Mouse (Mus musculus): Measurements from ENCODE around the gene Zcchc7. TPM values are rescaled to one million over a fixed set of nuclear protein-coding genes. Genes with fewer than 3 reads are reported as not detected.

Zcchc7 gene
- total and polyA plus RNA-seq, 3 experiments = 17.8 to 18.2 TPM; not detected in 1

GRCm38 (mm10) chr4:44917907-44918306 is 162.2 kb downstream of the Zcchc7 start:
- no peaks in the 10 kb centered on the region for H3K79me2 ChIP-seq (ENCODE audit: control insufficient read depth, insufficient read depth, low read length, poor library complexity)
- H3K27me3 ChIP-seq (ENCODE audit: control insufficient read depth in 1 of 2, insufficient read depth in 2 of 2, low read length in 2 of 2) = no peaks in the 10 kb centered on the region
- TF ChIP-seq POLR2A (IDR thresholded peaks at IDR 0.05; ENCODE audit: control insufficient read depth in 1 of 2, insufficient read depth in 1 of 2, low read depth in 1 of 2, low read length in 2 of 2, poor library complexity in 1 of 2) (no peak), MXI1 (IDR thresholded peaks at IDR 0.05; ENCODE audit: low read depth, low read length) (no peak), POLR2AphosphoS2 (IDR thresholded peaks at IDR 0.05; ENCODE audit: low read length) (no peak), GABPA (IDR thresholded peaks at IDR 0.05; ENCODE audit: low read depth, low read length) (no peak), SMC3 (IDR thresholded peaks at IDR 0.05; ENCODE audit: low read depth, low read length) (no peak), MYC (IDR thresholded peaks at IDR 0.05; ENCODE audit: low read depth, low read length) (no peak), TCF12 (IDR thresholded peaks at IDR 0.05; ENCODE audit: low read depth, low read length) (no peak), USF1 (IDR thresholded peaks at IDR 0.05; ENCODE audit: low read depth, low read length) (no peak), USF2 (IDR thresholded peaks at IDR 0.05; ENCODE audit: borderline replicate concordance in 1 of 2, insufficient read depth in 1 of 2, low read depth in 1 of 2, low read length in 2 of 2) (no peak), EP300 (IDR thresholded peaks at IDR 0.05; ENCODE audit: low read depth in 1 of 2, low read length in 2 of 2) (no peak), POLR2AphosphoS5 (IDR thresholded peaks at IDR 0.05; ENCODE audit: borderline replicate concordance, low read depth, low read length) (no peak), SIN3A (IDR thresholded peaks at IDR 0.05; ENCODE audit: low read length) (no peak), KAT2A (conservative IDR thresholded peaks at IDR 0.05; ENCODE audit: low read depth, low read length) (no peak), E2F4 (IDR thresholded peaks at IDR 0.05; ENCODE audit: borderline replicate concordance, low read depth, low read length) (no peak), GATA1 (IDR thresholded peaks at IDR 0.05; ENCODE audit: low read depth, low read length) (no peak), MEF2A (IDR thresholded peaks at IDR 0.05; ENCODE audit: extremely low read depth, insufficient replicate concordance, low read depth, low read length, poor library complexity, severe bottlenecking) (no peak), MYB (IDR thresholded peaks at IDR 0.05; ENCODE audit: low read depth, low read length) (no peak), CHD2 (IDR thresholded peaks at IDR 0.05; ENCODE audit: low read length) (no peak), RAD21 (IDR thresholded peaks at IDR 0.05; ENCODE audit: low read depth, low read length) (no peak)
- no peaks in the 10 kb centered on the region for H3K4me1 ChIP-seq (ENCODE audit: control insufficient read depth in 1 of 2, insufficient read depth in 2 of 2, low read length in 2 of 2)
- DNase-seq (ENCODE audit: low read depth, low spot score) = no peak
- 0 out of 4 replicates have a peak, but pooled peaks cover 0 to 2% of the 10 kb centered on the region in 2 experiments for H3K36me3 ChIP-seq (ENCODE audit: control insufficient read depth in 1 of 2, insufficient read depth in 2 of 2, low read length in 2 of 2)
- no peak overlapping the region for H3K4me3 ChIP-seq (ENCODE audit: control insufficient read depth in 1 of 2, insufficient read depth in 1 of 2, low read depth in 2 of 2, low read length in 2 of 2)
- no peak overlapping the region for H3K9ac ChIP-seq (ENCODE audit: control insufficient read depth, low read depth, low read length, poor library complexity, severe bottlenecking)
- no peaks in the 10 kb centered on the region for H3K9me3 ChIP-seq (replicated peaks; ENCODE audit: insufficient read depth, low read length)
- H3K27ac ChIP-seq (ENCODE audit: control insufficient read depth, low read depth, low read length) = no peak overlapping the region

- Histone ChIP-seq H3K36me3 (ENCODE audit: control insufficient read depth in 1 of 2, insufficient read depth in 2 of 2, low read length in 2 of 2) (peaks cover 0 to under 1% of the 10 kb centered on the region in 2 experiments; a peak in 1 of 4 replicates), H3K9me3 (replicated peaks; ENCODE audit: insufficient read depth, low read length) (no peaks in the 10 kb centered on the region), H3K9ac (ENCODE audit: control insufficient read depth, low read depth, low read length, poor library complexity, severe bottlenecking) (no peak overlapping the region), H3K27ac (ENCODE audit: control insufficient read depth, low read depth, low read length) (no peak overlapping the region), H3K4me1 (ENCODE audit: control insufficient read depth in 1 of 2, insufficient read depth in 2 of 2, low read length in 2 of 2) (no peaks in the 10 kb centered on the region), H3K79me2 (ENCODE audit: control insufficient read depth, insufficient read depth, low read length, poor library complexity) (no peaks in the 10 kb centered on the region), H3K4me3 (ENCODE audit: control insufficient read depth in 1 of 2, insufficient read depth in 1 of 2, low read depth in 2 of 2, low read length in 2 of 2) (no peak overlapping the region), H3K27me3 (ENCODE audit: control insufficient read depth in 1 of 2, insufficient read depth in 2 of 2, low read length in 2 of 2) (no peaks in the 10 kb centered on the region)
- no peak for DNase-seq (ENCODE audit: low read depth, low spot score)
- no peak for TF ChIP-seq POLR2A (IDR thresholded peaks at IDR 0.05; ENCODE audit: control insufficient read depth in 1 of 2, insufficient read depth in 1 of 2, low read depth in 1 of 2, low read length in 2 of 2, poor library complexity in 1 of 2)
- TF ChIP-seq MYB (IDR thresholded peaks at IDR 0.05; ENCODE audit: low read depth, low read length) = no peak
- TF ChIP-seq MXI1 (IDR thresholded peaks at IDR 0.05; ENCODE audit: low read depth, low read length) = no peak
- no peak for TF ChIP-seq TAL1 (IDR thresholded peaks at IDR 0.05; ENCODE audit: low read length)
- TF ChIP-seq JUND (IDR thresholded peaks at IDR 0.05; ENCODE audit: low read depth, low read length) = no peak
- no peak for TF ChIP-seq ZKSCAN1 (IDR thresholded peaks at IDR 0.05; ENCODE audit: low read depth, low read length)
- no peak for TF ChIP-seq RAD21 (IDR thresholded peaks at IDR 0.05; ENCODE audit: low read depth, low read length)
- TF ChIP-seq SMC3 (IDR thresholded peaks at IDR 0.05; ENCODE audit: low read depth, low read length) = no peak
- no peak for TF ChIP-seq USF2 (IDR thresholded peaks at IDR 0.05; ENCODE audit: borderline replicate concordance in 1 of 2, insufficient read depth in 1 of 2, low read depth in 1 of 2, low read length in 2 of 2)
- TF ChIP-seq MYC (IDR thresholded peaks at IDR 0.05; ENCODE audit: low read depth, low read length) = no peak
- TF ChIP-seq TBP (IDR thresholded peaks at IDR 0.05; ENCODE audit: low read depth, low read length) = no peak
- no peak for TF ChIP-seq HCFC1 (IDR thresholded peaks at IDR 0.05; ENCODE audit: low read depth, low read length)
These were observed 165.2 kb downstream of the Zcchc7 start for GRCm38 (mm10) chr4:44920831-44921230.

Measured in MEL (cell line).